In the genomic region with DNA sequence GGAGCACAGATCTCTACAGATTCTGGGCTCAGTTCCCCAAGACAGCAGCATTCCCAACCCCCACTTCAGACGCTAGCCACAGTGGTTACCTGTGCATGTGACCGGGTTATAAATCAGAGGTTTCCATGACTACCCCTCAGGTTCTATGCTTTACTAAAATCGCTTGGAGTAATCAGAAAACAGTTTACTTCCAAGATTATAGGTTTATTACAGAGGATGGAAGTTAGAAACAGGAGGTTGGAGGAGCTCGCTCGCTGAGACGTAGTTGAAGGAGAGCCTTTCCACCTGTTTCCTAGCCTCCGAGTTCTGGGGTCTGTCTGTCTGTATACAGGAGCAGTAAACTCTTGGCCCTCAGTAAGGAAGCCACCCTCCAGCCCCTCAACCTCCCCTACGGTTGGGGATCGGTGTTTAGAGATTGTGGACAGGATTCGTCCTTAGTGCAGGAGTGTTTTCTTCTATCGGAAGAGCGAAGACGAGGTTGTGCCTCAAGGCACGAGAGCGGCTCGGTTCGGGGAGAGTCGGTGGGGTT, we compare ENCODE assay signal across 10 mouse cellular contexts. TPM values are rescaled to one million over a fixed set of nuclear protein-coding genes. Genes with fewer than 3 reads are reported as not detected.
DNase-seq lines count a peak whose midpoint lies in the region; ATAC-seq lines count a peak whose summit lies in the region.
"Had no signal": no experiment of that assay in that cellular context is flagged by ENCODE, and none has a peak within 500 bp of the region (broad histone marks: within the 10 kb centered on the region; RNA-seq: fewer than 3 reads in every experiment).

No protein-coding gene starts in this region.

- no peak overlapping the region for H3K27ac ChIP-seq in kidney, embryonic 14.5 days (ENCODE audit: low read depth, low read length)
- H3K27ac ChIP-seq in embryonic facial prominence, embryonic 10.5 days (replicated peaks): peak overlapping the region; percentile 87
- H3K27ac ChIP-seq in hindbrain, embryonic 16.5 days (ENCODE audit: low read depth, low read length): peak overlapping the region; percentile 52; the same call in 1 of the 2 replicates
- no peak overlapping the region for H3K27ac ChIP-seq in neural tube, embryonic 12.5 days

- ATAC-seq in kidney, embryonic 14.5 days (ENCODE audit: low FRiP score, low TSS enrichment): peak; percentile 32; the same call in 1 of the 2 replicates
- ATAC-seq in hindbrain, embryonic 16.5 days: no peak
- ATAC-seq in neural tube, embryonic 12.5 days (ENCODE audit: low FRiP score, low read depth): 0 out of 2 replicates have a peak, but pooled peaks have one; percentile 46
- no peak for ATAC-seq in megakaryocyte, adult 5-6 weeks (ENCODE audit: poor library complexity, severe bottlenecking)

- H3K4me3 ChIP-seq in kidney, embryonic 14.5 days (ENCODE audit: low read length): peak overlapping the region; percentile 13
- H3K4me3 ChIP-seq in embryonic facial prominence, embryonic 10.5 days: peak overlapping the region; percentile 55
- peak overlapping the region; percentile 34 for H3K4me3 ChIP-seq in hindbrain, embryonic 16.5 days (ENCODE audit: low read length)
- H3K4me3 ChIP-seq in neural tube, embryonic 12.5 days: peak overlapping the region; percentile 31

- peaks cover 64% of the 10 kb centered on the region for H3K27me3 ChIP-seq in kidney, embryonic 14.5 days (ENCODE audit: control insufficient read depth, insufficient read depth, low read length)
- peaks cover 71% of the 10 kb centered on the region for H3K27me3 ChIP-seq in embryonic facial prominence, embryonic 10.5 days (replicated peaks; ENCODE audit: low read depth, poor library complexity, severe bottlenecking)
- H3K27me3 ChIP-seq in hindbrain, embryonic 16.5 days (replicated peaks; ENCODE audit: control insufficient read depth, insufficient read depth, low read length): peaks cover 29% of the 10 kb centered on the region
- H3K27me3 ChIP-seq in neural tube, embryonic 12.5 days (replicated peaks): peaks cover 40% of the 10 kb centered on the region

- WGBS in kidney, embryonic 14.5 days: 1% methylated on average over 18 of the region's 18 CpGs
- WGBS in embryonic facial prominence, embryonic 10.5 days: under 1% methylated on average over 18 of the region's 18 CpGs
- WGBS in hindbrain, embryonic 16.5 days: 2% methylated on average over 18 of the region's 18 CpGs
- WGBS in neural tube, embryonic 12.5 days: under 1% methylated on average over 18 of the region's 18 CpGs

- no peak for DNase-seq in kidney, adult 11 months
- peak; percentile 41 for DNase-seq in embryonic facial prominence, embryonic 10.5 days (ENCODE audit: low spot score)
- DNase-seq in ovary, adult 18-20 months (ENCODE audit: low spot score): no peak
- DNase-seq in kidney, postnatal 4 days: no peak
- DNase-seq: thymus, adult 2 months had no signal

- no peaks in the 10 kb centered on the region; the same call in 1 of the 2 replicates for H3K9me3 ChIP-seq in kidney, embryonic 14.5 days (ENCODE audit: control insufficient read depth, low read length)
- H3K9me3 ChIP-seq in embryonic facial prominence, embryonic 10.5 days: no peaks in the 10 kb centered on the region
- no peaks in the 10 kb centered on the region for H3K9me3 ChIP-seq in hindbrain, embryonic 16.5 days (ENCODE audit: control insufficient read depth, low read length)
- no peaks in the 10 kb centered on the region for H3K9me3 ChIP-seq in neural tube, embryonic 12.5 days
- H3K9me3 ChIP-seq: G1E had no signal

- peak overlapping the region; percentile 46 for H3K4me2 ChIP-seq in kidney, embryonic 14.5 days (replicated peaks; ENCODE audit: low read depth, low read length)
- H3K4me2 ChIP-seq in hindbrain, embryonic 16.5 days (ENCODE audit: low read length): peak overlapping the region; percentile 60
- peak overlapping the region; percentile 65 for H3K4me2 ChIP-seq in neural tube, embryonic 12.5 days (replicated peaks)

- H3K9ac ChIP-seq in kidney, embryonic 14.5 days (ENCODE audit: low read depth, low read length): no peak overlapping the region
- peak overlapping the region; percentile 53 for H3K9ac ChIP-seq in hindbrain, embryonic 16.5 days (ENCODE audit: low read depth, low read length)
- H3K9ac ChIP-seq in neural tube, embryonic 12.5 days: peak overlapping the region; percentile 45; the same call in 1 of the 2 replicates

- no peaks in the 10 kb centered on the region for H3K36me3 ChIP-seq in kidney, embryonic 14.5 days (ENCODE audit: control insufficient read depth, insufficient read depth, low read length)
- H3K36me3 ChIP-seq in embryonic facial prominence, embryonic 10.5 days (replicated peaks): no peaks in the 10 kb centered on the region
- H3K36me3 ChIP-seq in hindbrain, embryonic 16.5 days (ENCODE audit: control insufficient read depth, insufficient read depth, low read length): no peaks in the 10 kb centered on the region
- H3K36me3 ChIP-seq in neural tube, embryonic 12.5 days: no peaks in the 10 kb centered on the region
- H3K36me3 ChIP-seq: G1E had no signal

- no peaks in the 10 kb centered on the region for H3K4me1 ChIP-seq in kidney, embryonic 14.5 days (ENCODE audit: control insufficient read depth, insufficient read depth, low read length)
- peaks cover 31% of the 10 kb centered on the region for H3K4me1 ChIP-seq in embryonic facial prominence, embryonic 10.5 days
- peaks cover 2% of the 10 kb centered on the region; the same call in 1 of the 2 replicates for H3K4me1 ChIP-seq in hindbrain, embryonic 16.5 days (ENCODE audit: control insufficient read depth, insufficient read depth, low read depth, low read length)
- 0 out of 2 replicates have a peak, but pooled peaks cover 8% of the 10 kb centered on the region for H3K4me1 ChIP-seq in neural tube, embryonic 12.5 days

RNA-seq across cellular contexts. Expression of gene Zdbf2, which starts 25.2 kb away (rescaled TPM):
- polyA plus RNA-seq in kidney, embryonic 14.5 days (2014; fragmentation: Nextera tagmentation; extraction: Ambion mirVana): 8.1 and 8.6 TPM in 2 replicates
- 18.8 and 21.0 TPM in 2 replicates for polyA plus RNA-seq in embryonic facial prominence, embryonic 10.5 days (2016; fragmentation: Nextera tagmentation; extraction: Ambion mirVana)
- 28.7 and 36.3 TPM in 2 replicates for polyA plus RNA-seq in hindbrain, embryonic 16.5 days (2015; fragmentation: Nextera tagmentation; extraction: Ambion mirVana)
- 14.7 and 19.7 TPM in 2 replicates for polyA plus RNA-seq in neural tube, embryonic 12.5 days (2016; fragmentation: Nextera tagmentation; extraction: Ambion mirVana)
- not detected in 2 replicates for total RNA-seq in megakaryocyte, adult 5-6 weeks (2015)
- total RNA-seq in megakaryocyte, adult 5-6 weeks (2017): not detected in 2 replicates
- polyA plus RNA-seq: G1E had no signal

RNA-seq across cellular contexts. Expression of gene Gpr1, which starts 33.6 kb away (rescaled TPM):
- 0.10 and 0.28 TPM in 2 replicates for polyA plus RNA-seq in kidney, embryonic 14.5 days (2014; fragmentation: Nextera tagmentation; extraction: Ambion mirVana)
- 0.10 and 0.12 TPM in 2 replicates for polyA plus RNA-seq in embryonic facial prominence, embryonic 10.5 days (2016; fragmentation: Nextera tagmentation; extraction: Ambion mirVana)
- polyA plus RNA-seq in hindbrain, embryonic 16.5 days (2015; fragmentation: Nextera tagmentation; extraction: Ambion mirVana): 0.86 and 1.0 TPM in 2 replicates
- 0.35 and 0.42 TPM in 2 replicates for polyA plus RNA-seq in neural tube, embryonic 12.5 days (2016; fragmentation: Nextera tagmentation; extraction: Ambion mirVana)
- total RNA-seq in megakaryocyte, adult 5-6 weeks (2015): not detected in 2 replicates
- total RNA-seq in megakaryocyte, adult 5-6 weeks (2017): not detected in 2 replicates

Comparison
In these comparisons a context has a peak if more than half of its experiments do, and no peak if none do; other contexts are left out.
1. ATAC-seq: peak in kidney, embryonic 14.5 days (single experiment) and neural tube, embryonic 12.5 days (single experiment); none in hindbrain, embryonic 16.5 days (single experiment) and megakaryocyte, adult 5-6 weeks (single experiment).
2. H3K27ac ChIP-seq: peak in embryonic facial prominence, embryonic 10.5 days (single experiment) and hindbrain, embryonic 16.5 days (single experiment); none in kidney, embryonic 14.5 days (single experiment) and neural tube, embryonic 12.5 days (single experiment).
3. Peak in every context shown above with its lines, with median percentiles within 50 percentile points of each other: H3K4me2 ChIP-seq and H3K4me3 ChIP-seq.